Mouse (Mus musculus) limb, embryonic 15.5 days (tissue): Measurements from ENCODE around the gene Aco2. TPM values are rescaled to one million over a fixed set of nuclear protein-coding genes. Genes with fewer than 3 reads are reported as not detected.

Experiments
- ATAC-seq: fragments of 200-750 bp; cut with Nextera tagmentation; 2 replicates; pipeline ENCODE4 v1.8.0; 2017; ENCODE audit warnings: low read depth, moderate TSS enrichment; ENCODE audit not compliant: insufficient number of reproducible peaks, low FRiP score, low TSS enrichment
- H3K27ac ChIP-seq: fragments of 300-500 bp; sonication (generic); 2 replicates; pipeline ENCODE4 v1.5.1; 2015; ENCODE audit warnings: moderate library complexity, mild to moderate bottlenecking, inconsistent platforms
- H3K27me3 ChIP-seq: fragments of 300-500 bp; sonication (generic); 2 replicates; pipeline ENCODE4 v1.6.1; 2015; ENCODE audit warnings: inconsistent platforms
- H3K36me3 ChIP-seq: fragments of 300-500 bp; sonication (generic); 2 replicates; pipeline ENCODE4 v1.6.1; 2015; ENCODE audit warnings: inconsistent platforms
- H3K4me1 ChIP-seq: fragments of 300-500 bp; sonication (generic); 2 replicates; pipeline ENCODE4 v1.6.1; 2015; ENCODE audit warnings: inconsistent platforms
- H3K4me2 ChIP-seq: fragments of 300-500 bp; sonication (generic); 2 replicates; pipeline ENCODE4 v1.6.1; 2015; ENCODE audit warnings: mild to moderate bottlenecking, inconsistent platforms
- H3K4me3 ChIP-seq: fragments of 300-500 bp; sonication (generic); 2 replicates; pipeline ENCODE4 v1.5.1; 2015; ENCODE audit warnings: mild to moderate bottlenecking, inconsistent platforms
- H3K9ac ChIP-seq: fragments of 300-500 bp; sonication (generic); 2 replicates; pipeline ENCODE4 v1.6.1; 2015; ENCODE audit warnings: inconsistent platforms
- H3K9me3 ChIP-seq: fragments of 300-500 bp; sonication (generic); 2 replicates; pipeline ENCODE4 v1.6.1; 2016; ENCODE audit warnings: inconsistent platforms
- WGBS: fragments of 180-500 bp; shearing (Covaris S2); methylation state at CpG from one replicate; pipeline ENCODE4 v1.1.7; 2015; 5-methylcytosine and 5-hydroxymethylcytosine counted together
- polyA plus RNA-seq: library from polyadenylated mRNA; unstranded; fragments of >200 nt; fragmentation: Nextera tagmentation; extraction: Ambion mirVana; gene quantifications from 2 replicates; pipeline ENCODE4 v1.2.1, GENCODE M21; 2015

Aco2 gene
- polyA plus RNA-seq, 1 experiment from 2014 or later: 144 TPM

DNA sequence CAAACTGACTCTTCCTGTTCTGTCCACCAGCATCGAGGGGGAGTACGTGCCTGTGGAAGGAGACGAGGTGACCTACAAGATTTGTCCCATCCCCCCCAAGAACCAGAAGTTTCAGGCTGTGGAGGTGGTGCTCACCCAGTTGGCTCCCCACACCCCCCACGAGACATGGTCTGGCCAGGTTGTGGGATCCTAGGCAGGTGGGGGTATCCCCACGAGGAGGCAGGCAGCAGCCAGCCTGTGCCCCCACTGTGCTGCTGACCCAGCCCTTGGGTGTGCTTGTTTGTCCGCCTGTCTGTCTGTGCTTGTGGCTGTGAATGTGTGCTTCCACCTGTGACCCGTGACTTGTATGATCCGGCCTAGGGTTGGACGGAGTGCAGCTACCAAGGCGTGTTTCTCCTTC is 77.0 kb downstream of the Aco2 start:
- WGBS: 84% methylated on average over 10 of the region's 10 CpGs

DNA sequence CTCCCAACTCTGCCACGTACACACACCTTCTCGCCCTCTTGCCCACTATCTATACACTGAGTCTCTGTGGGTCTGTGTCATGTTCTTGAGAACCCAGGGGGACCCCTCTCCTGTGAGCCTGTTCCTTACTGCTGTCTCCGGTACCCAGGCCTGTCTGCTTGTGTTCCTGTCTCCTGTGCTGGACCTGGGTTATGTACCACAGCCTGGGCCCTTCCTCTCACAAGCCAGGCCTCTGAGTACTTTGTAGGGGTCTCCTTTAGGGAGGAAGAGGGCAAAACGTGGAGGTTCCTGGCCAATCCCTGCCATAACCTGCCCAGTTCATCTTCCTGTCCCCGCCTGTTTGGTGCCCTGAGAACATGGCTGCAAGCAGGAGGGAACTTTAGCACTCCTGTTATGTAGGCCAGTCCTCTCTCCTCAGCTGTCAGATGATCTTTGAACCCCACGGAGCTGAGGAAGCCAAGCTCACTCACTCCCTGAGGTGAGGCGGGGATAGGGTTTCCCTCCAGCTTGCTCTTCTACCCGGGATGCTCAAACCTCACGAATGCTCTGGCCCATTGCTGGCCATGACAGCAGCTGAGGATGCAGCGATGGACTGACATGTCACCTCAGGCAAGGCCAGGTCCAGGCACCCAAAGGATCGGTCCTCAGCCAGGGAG is 77.5 kb downstream of the Aco2 start:
- no peak for ATAC-seq
- Histone ChIP-seq H3K9me3 (no peaks in the 10 kb centered on the region), H3K4me2 (no peak overlapping the region), H3K9ac (no peak overlapping the region), H3K27ac (no peak overlapping the region), H3K36me3 (peaks cover 40% of the 10 kb centered on the region), H3K27me3 (no peaks in the 10 kb centered on the region), H3K4me1 (0 out of 2 replicates have a peak, but pooled peaks cover 7% of the 10 kb centered on the region), H3K4me3 (no peak overlapping the region)
- 69% methylated on average over 11 of the region's 11 CpGs for WGBS

More for the DNA sequence above, 77.0 kb downstream of the Aco2 start:
- no peak for ATAC-seq
- Histone ChIP-seq H3K4me2 (no peak overlapping the region), H3K9ac (no peak overlapping the region), H3K27me3 (no peaks in the 10 kb centered on the region), H3K4me3 (no peak overlapping the region), H3K27ac (no peak overlapping the region), H3K9me3 (no peaks in the 10 kb centered on the region), H3K36me3 (peaks cover 35% of the 10 kb centered on the region), H3K4me1 (0 out of 2 replicates have a peak, but pooled peaks cover 7% of the 10 kb centered on the region)

DNA sequence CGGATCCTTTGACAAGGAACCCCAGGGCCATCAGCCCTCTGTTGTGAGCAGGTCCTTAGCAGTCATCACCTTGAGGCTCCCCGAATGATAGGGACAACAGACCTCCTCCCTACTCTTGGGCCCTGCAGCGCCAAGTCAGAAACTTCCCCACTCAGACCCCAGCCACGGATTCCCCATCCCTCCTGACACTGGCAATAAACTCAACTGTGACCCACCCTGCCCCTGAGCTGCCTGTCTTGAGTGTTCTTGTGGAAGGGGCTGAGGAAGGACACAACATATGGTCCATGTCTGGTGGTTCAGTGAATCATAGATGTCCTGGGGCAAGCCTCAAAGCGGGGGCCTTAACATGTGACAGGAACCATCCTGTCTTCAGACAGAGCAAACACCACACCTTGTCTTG is 78.6 kb downstream of the Aco2 start:
- H3K4me3 ChIP-seq: no peak overlapping the region
- 0 out of 2 replicates have a peak, but pooled peaks cover 5% of the 10 kb centered on the region for H3K4me1 ChIP-seq
- H3K36me3 ChIP-seq: peaks cover 48% of the 10 kb centered on the region
- no peak overlapping the region for H3K27ac ChIP-seq
- no peak overlapping the region for H3K4me2 ChIP-seq
- ATAC-seq: no peak
- H3K27me3 ChIP-seq: no peaks in the 10 kb centered on the region
- WGBS: 82% methylated on average over 5 of the region's 5 CpGs
- no peak overlapping the region for H3K9ac ChIP-seq
- H3K9me3 ChIP-seq: no peaks in the 10 kb centered on the region

GRCm38 (mm10) chr15:81951159-81951558 is 79.0 kb downstream of the Aco2 start:
- H3K9me3 ChIP-seq: no peaks in the 10 kb centered on the region
- no peak overlapping the region for H3K27ac ChIP-seq
- H3K9ac ChIP-seq: no peak overlapping the region
- 0 out of 2 replicates have a peak, but pooled peaks cover under 1% of the 10 kb centered on the region for H3K4me1 ChIP-seq
- peaks cover 48% of the 10 kb centered on the region for H3K36me3 ChIP-seq
- 83% methylated on average over 9 of the region's 9 CpGs for WGBS
- H3K4me2 ChIP-seq: no peak overlapping the region
- no peaks in the 10 kb centered on the region for H3K27me3 ChIP-seq
- H3K4me3 ChIP-seq: no peak overlapping the region
- ATAC-seq: no peak

DNA sequence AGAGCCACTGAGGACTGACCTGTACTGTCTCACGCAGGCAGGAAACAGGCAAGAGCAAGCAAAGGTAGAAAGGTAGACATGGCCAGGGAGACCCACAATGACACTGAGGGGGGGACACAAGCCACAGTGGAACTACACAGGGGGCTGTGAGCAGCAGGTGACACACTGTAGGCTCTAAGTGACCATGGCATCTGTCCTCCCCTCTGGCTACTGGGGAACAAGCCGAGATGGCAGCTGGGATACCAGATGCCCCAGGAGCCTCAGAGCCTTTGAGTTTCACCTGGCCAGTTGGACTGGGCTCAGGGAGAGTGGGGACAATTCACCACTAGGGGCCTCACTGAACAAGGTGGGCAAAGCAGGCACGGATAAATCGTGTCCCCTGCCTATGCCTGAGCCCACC is 80.2 kb downstream of the Aco2 start:
- Histone ChIP-seq H3K27ac (no peak overlapping the region), H3K9ac (no peak overlapping the region), H3K4me1 (no peaks in the 10 kb centered on the region), H3K27me3 (no peaks in the 10 kb centered on the region), H3K36me3 (peaks cover 45% of the 10 kb centered on the region), H3K4me3 (no peak overlapping the region), H3K9me3 (no peaks in the 10 kb centered on the region), H3K4me2 (no peak overlapping the region)
- WGBS: 78% methylated on average over 4 of the region's 4 CpGs
- no peak for ATAC-seq

GRCm38 (mm10) chr15:81954151-81954583 is 82.1 kb downstream of the Aco2 start:
- H3K9ac ChIP-seq: no peak overlapping the region
- no peaks in the 10 kb centered on the region for H3K9me3 ChIP-seq
- H3K27ac ChIP-seq: no peak overlapping the region
- WGBS: 95% methylated on average over 9 of the region's 9 CpGs
- no peaks in the 10 kb centered on the region for H3K27me3 ChIP-seq
- peaks cover 44% of the 10 kb centered on the region for H3K36me3 ChIP-seq
- no peak for ATAC-seq
- H3K4me3 ChIP-seq: no peak overlapping the region
- no peaks in the 10 kb centered on the region for H3K4me1 ChIP-seq
- no peak overlapping the region for H3K4me2 ChIP-seq

GRCm38 (mm10) chr15:81954716-81955115 is 82.6 kb downstream of the Aco2 start:
- Histone ChIP-seq H3K36me3 (peaks cover 42% of the 10 kb centered on the region), H3K4me2 (no peak overlapping the region), H3K27ac (no peak overlapping the region), H3K27me3 (no peaks in the 10 kb centered on the region), H3K4me1 (peaks cover 2% of the 10 kb centered on the region; the same call in 1 of the 2 replicates), H3K4me3 (no peak overlapping the region), H3K9ac (no peak overlapping the region), H3K9me3 (no peaks in the 10 kb centered on the region)
- 92% methylated on average over 6 of the region's 6 CpGs for WGBS
- no peak for ATAC-seq

DNA sequence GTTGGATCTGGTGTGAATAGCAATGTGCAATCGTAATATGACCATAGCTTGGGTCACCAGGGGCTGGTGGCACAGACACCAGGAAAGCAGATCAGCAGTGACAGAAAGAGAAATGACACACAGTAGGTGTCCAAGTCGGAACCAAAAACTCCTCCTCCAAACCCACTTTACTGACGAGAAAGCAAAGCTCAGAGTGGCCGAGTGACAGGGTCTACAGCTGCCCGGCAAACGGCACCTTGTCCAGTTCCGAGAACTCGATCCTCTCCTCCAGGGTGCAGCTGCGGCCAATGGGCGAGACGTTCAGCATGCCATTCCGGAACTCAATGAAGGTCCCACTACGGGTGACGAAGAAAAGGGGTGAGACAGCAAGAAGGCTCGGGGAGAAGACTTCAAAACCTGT is 83.3 kb downstream of the Aco2 start:
- no peak overlapping the region for H3K27ac ChIP-seq
- no peaks in the 10 kb centered on the region for H3K27me3 ChIP-seq
- no peak for ATAC-seq
- 89% methylated on average over 15 of the region's 15 CpGs for WGBS
- H3K9ac ChIP-seq: no peak overlapping the region
- no peak overlapping the region for H3K4me3 ChIP-seq
- peaks cover 8% of the 10 kb centered on the region for H3K4me1 ChIP-seq
- H3K36me3 ChIP-seq: peaks cover 38% of the 10 kb centered on the region
- no peak overlapping the region for H3K4me2 ChIP-seq
- H3K9me3 ChIP-seq: no peaks in the 10 kb centered on the region

DNA sequence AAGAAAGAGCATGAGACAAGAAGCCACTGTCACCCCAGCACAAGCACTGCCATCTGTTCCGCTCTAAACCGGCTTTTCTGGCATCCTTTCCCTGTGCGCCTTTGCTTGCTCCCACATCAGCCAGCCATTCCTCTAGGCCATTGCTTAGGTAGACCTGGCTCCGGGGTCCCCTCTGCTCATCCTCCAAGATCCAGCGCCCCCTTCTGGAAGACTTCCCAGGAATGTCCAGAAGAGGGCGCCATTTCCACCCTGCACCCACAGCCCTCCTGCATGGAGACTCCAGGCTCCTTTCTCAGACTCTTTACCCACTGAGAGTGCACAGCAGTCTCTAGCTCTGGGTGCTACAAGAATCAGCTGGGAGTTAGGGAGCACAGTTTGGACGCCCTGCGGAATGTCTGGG is 84.3 kb downstream of the Aco2 start:
- Histone ChIP-seq H3K36me3 (peaks cover 29% of the 10 kb centered on the region), H3K4me1 (peaks cover 9% of the 10 kb centered on the region), H3K4me2 (no peak overlapping the region), H3K4me3 (no peak overlapping the region), H3K9ac (no peak overlapping the region), H3K27me3 (no peaks in the 10 kb centered on the region), H3K27ac (no peak overlapping the region), H3K9me3 (no peaks in the 10 kb centered on the region)
- 54% methylated on average over 8 of the region's 8 CpGs for WGBS
- no peak for ATAC-seq

DNA sequence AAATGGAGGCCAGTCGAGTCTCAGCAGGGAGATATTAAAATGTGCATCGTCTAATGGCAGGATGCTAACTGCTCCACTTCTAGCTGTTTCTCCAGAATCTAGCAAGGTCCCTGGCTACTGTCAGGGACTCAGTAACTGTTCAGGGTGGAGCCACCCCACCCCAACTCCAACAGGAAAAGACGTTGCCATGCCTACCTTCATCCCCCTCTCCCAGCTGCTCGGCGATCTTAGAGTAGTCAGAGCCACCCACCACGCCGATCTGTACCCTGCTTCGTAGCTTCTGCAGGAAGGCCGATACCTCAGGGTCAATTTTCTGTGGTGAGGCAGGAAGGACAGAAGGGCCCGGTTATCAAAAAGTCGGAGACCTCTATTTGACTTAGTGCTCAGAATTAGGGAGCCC is 85.5 kb downstream of the Aco2 start:
- Histone ChIP-seq H3K4me2 (no peak overlapping the region), H3K27me3 (no peaks in the 10 kb centered on the region), H3K4me1 (peaks cover 9% of the 10 kb centered on the region), H3K27ac (no peak overlapping the region), H3K4me3 (no peak overlapping the region), H3K36me3 (peaks cover 19% of the 10 kb centered on the region), H3K9me3 (no peaks in the 10 kb centered on the region), H3K9ac (no peak overlapping the region)
- no peak for ATAC-seq
- WGBS: 88% methylated on average over 11 of the region's 11 CpGs

- Histone ChIP-seq H3K27me3 (no peaks in the 10 kb centered on the region), H3K4me2 (no peak overlapping the region), H3K36me3 (peaks cover 15% of the 10 kb centered on the region), H3K9me3 (no peaks in the 10 kb centered on the region), H3K27ac (no peak overlapping the region), H3K4me3 (no peak overlapping the region), H3K4me1 (peaks cover 9% of the 10 kb centered on the region), H3K9ac (no peak overlapping the region)
- no peak for ATAC-seq
- WGBS: 83% methylated on average over 3 of the region's 3 CpGs
Measured at GRCm38 (mm10) chr15:81958906-81959305, 86.8 kb downstream of the Aco2 start.

- H3K27ac ChIP-seq: peak within 1 kb of the TSS; percentile 89
- peak; percentile 95 for ATAC-seq
- peaks cover 9% of the 10 kb centered on the region for H3K4me1 ChIP-seq
- no peaks in the 10 kb centered on the region for H3K9me3 ChIP-seq
- H3K4me3 ChIP-seq: peak within 1 kb of the TSS; percentile 73
- H3K27me3 ChIP-seq: no peaks in the 10 kb centered on the region
- peak within 1 kb of the TSS; percentile 72 for H3K9ac ChIP-seq
- H3K36me3 ChIP-seq: peaks cover 2% of the 10 kb centered on the region; the same call in 1 of the 2 replicates
- WGBS: under 1% methylated on average over 75 of the region's 77 CpGs
- H3K4me2 ChIP-seq: peak within 1 kb of the TSS; percentile 99
Measured at GRCm38 (mm10) chr15:81960171-81961077, 88.3 kb downstream of the Aco2 start, which contains the start of gene Pmm1. Pmm1 (minus strand) TSS chr15:81960930.
